Mouse (Mus musculus) heart, postnatal 25 days (tissue): Measurements from ENCODE around the gene Hmgcr. TPM values are rescaled to one million over a fixed set of nuclear protein-coding genes. Genes with fewer than 3 reads are reported as not detected.
"Not testable (repeated sequence)": the region's sequence is repeated elsewhere in the genome, so short reads cannot be mapped to it uniquely, and the experiment has no call there.

ENCODE experiments used
- DNase-seq: peaks from one replicate; pipeline ENCODE4 v3.0.0; 2022; ENCODE audit warnings: low spot score
- intact Hi-C: fragments of 180-260 bp; cut with DNase I; formaldehyde crosslinking; loops from one replicate; pipeline ENCODE4 v1.15.1; 2025
- total RNA-seq, 2 experiments: library from RNA; stranded (reverse); gene quantifications; 2 replicates each; pipeline ENCODE4 v1.2.3; 2021

The Hmgcr gene
- total RNA-seq, 2 experiments from 2014 or later = 9.0 to 12.2 TPM

- no peak for DNase-seq
- intact Hi-C loops = loop anchor here (5.0 kb wide), 1 partner anchor 130 kb away; the partner anchor contains the start of genes Col4a3bp and Polk
These were observed 1.1 kb upstream of the Hmgcr start for GRCm38 (mm10) chr13:96671906-96672234.

GRCm38 (mm10) chr13:96671078-96671905 lies 556 bp upstream of the Hmgcr start:
- no peak for DNase-seq
- intact Hi-C loops = loop anchor here (5.0 kb wide), 1 partner anchor 129 kb away; the partner anchor contains the start of genes Col4a3bp and Polk

- no peak for DNase-seq
- intact Hi-C loops = loop anchor here (5.0 kb wide), 1 partner anchor 128 kb away; the partner anchor contains the start of genes Col4a3bp and Polk
These were observed 724 bp downstream of the Hmgcr start for GRCm38 (mm10) chr13:96670019-96670405.

GRCm38 (mm10) chr13:96664419-96664974 lies 6.2 kb downstream of the Hmgcr start:
- no peak for DNase-seq
- intact Hi-C loops = no loop called here

GRCm38 (mm10) chr13:96663120-96663519 lies 7.6 kb downstream of the Hmgcr start:
- DNase-seq, intact Hi-C loops: not testable (repeated sequence)

- no peak for DNase-seq
- intact Hi-C loops = no loop called here
These were observed 10.5 kb downstream of the Hmgcr start for GRCm38 (mm10) chr13:96660095-96660860.

- DNase-seq = no peak
- intact Hi-C loops = no loop called here
These were observed 11.8 kb downstream of the Hmgcr start for GRCm38 (mm10) chr13:96658936-96659335.

- no peak for DNase-seq
- intact Hi-C loops = no loop called here
These were observed 14.1 kb downstream of the Hmgcr start for GRCm38 (mm10) chr13:96656673-96657072.

GRCm38 (mm10) chr13:96653041-96653440 lies 17.7 kb downstream of the Hmgcr start:
- DNase-seq = no peak
- intact Hi-C loops = no loop called here

- intact Hi-C loops = no loop called here
- no peak for DNase-seq
These were observed 24.9 kb downstream of the Hmgcr start for GRCm38 (mm10) chr13:96645822-96646221.

- no peak for DNase-seq
- intact Hi-C loops = no loop called here
These were observed 26.6 kb downstream of the Hmgcr start for GRCm38 (mm10) chr13:96644168-96644567.

GRCm38 (mm10) chr13:96630396-96630795 lies 40.3 kb downstream of the Hmgcr start:
- intact Hi-C loops = no loop called here
- no peak for DNase-seq

- intact Hi-C loops = no loop called here
- DNase-seq = no peak
These were observed 49.8 kb downstream of the Hmgcr start for GRCm38 (mm10) chr13:96620891-96621290.

- intact Hi-C loops = no loop called here
- no peak for DNase-seq
These were observed 56.1 kb downstream of the Hmgcr start for GRCm38 (mm10) chr13:96614615-96615014.

GRCm38 (mm10) chr13:96604242-96604641 lies 66.5 kb downstream of the Hmgcr start:
- no peak for DNase-seq
- intact Hi-C loops = no loop called here

- DNase-seq = no peak
- intact Hi-C loops = no loop called here
These were observed 71.6 kb downstream of the Hmgcr start for GRCm38 (mm10) chr13:96599182-96599581.

Other genes with a start within 250 kb of the Hmgcr start
- gene Ankdd1b, start 199.7 kb downstream of the Hmgcr start, total RNA-seq = under 1 TPM; 0.21 to 0.36 TPM
- not detected for gene Gm17622, start 180.2 kb downstream of the Hmgcr start, total RNA-seq
- gene Polk, start 128.4 kb downstream of the Hmgcr start, total RNA-seq = 1 to 10 TPM; 5.6 to 5.9 TPM
- gene Col4a3bp, start 128.3 kb downstream of the Hmgcr start, total RNA-seq = 10 to 100 TPM; 35.8 to 41.1 TPM
- not detected for gene Ankrd31, start 77.3 kb upstream of the Hmgcr start, total RNA-seq